Mouse (Mus musculus) retina, embryonic 14.5 days (tissue): ENCODE results near the gene Med29.
A peak's percentile ranks its signal among the peaks of the same experiment; 100 is the strongest.

Experiments
- DNase-seq: peaks from one replicate; pipeline ENCODE4 v3.0.0-alpha.2; 2015; ENCODE audit warnings: low spot score

The Med29 gene

GRCm38 (mm10) chr7:28376011-28376771 is 16.3 kb downstream of the Med29 start:
- DNase-seq, result no peak

- peak; percentile 90 for DNase-seq
Measured at GRCm38 (mm10) chr7:28375176-28375921, 17.2 kb downstream of the Med29 start.

GRCm38 (mm10) chr7:28374647-28375046 is 17.9 kb downstream of the Med29 start:
- no peak for DNase-seq

- no peak for DNase-seq
Measured at GRCm38 (mm10) chr7:28373891-28374495, 18.5 kb downstream of the Med29 start.

GRCm38 (mm10) chr7:28373131-28373581 is 19.4 kb downstream of the Med29 start:
- DNase-seq, result peak; percentile 92

- DNase-seq, result peak; percentile 98
Measured at GRCm38 (mm10) chr7:28372251-28373108, 20.0 kb downstream of the Med29 start, which contains the start of gene Plekhg2. Plekhg2 (minus strand) TSS chr7:28372599.

GRCm38 (mm10) chr7:28371514-28371989 is 21.0 kb downstream of the Med29 start:
- peak; percentile 65 for DNase-seq

- no peak for DNase-seq
Measured at GRCm38 (mm10) chr7:28370977-28371513, 21.5 kb downstream of the Med29 start.

GRCm38 (mm10) chr7:28370051-28370450 is 22.5 kb downstream of the Med29 start:
- DNase-seq, result no peak

GRCm38 (mm10) chr7:28368276-28368920 is 24.1 kb downstream of the Med29 start:
- no peak for DNase-seq

- no peak for DNase-seq
Measured at GRCm38 (mm10) chr7:28367663-28368275, 24.7 kb downstream of the Med29 start.

GRCm38 (mm10) chr7:28362441-28363060 is 30.0 kb downstream of the Med29 start:
- DNase-seq, result no peak

- DNase-seq, result no peak
Measured at GRCm38 (mm10) chr7:28361647-28362341, 30.7 kb downstream of the Med29 start.

- no peak for DNase-seq
Measured at GRCm38 (mm10) chr7:28360291-28360690, 32.2 kb downstream of the Med29 start.

GRCm38 (mm10) chr7:28359854-28360253 is 32.7 kb downstream of the Med29 start:
- no peak for DNase-seq

- no peak for DNase-seq
Measured at GRCm38 (mm10) chr7:28358431-28358830, 34.1 kb downstream of the Med29 start.

GRCm38 (mm10) chr7:28357984-28358383 is 34.5 kb downstream of the Med29 start:
- peak; percentile 5 for DNase-seq

GRCm38 (mm10) chr7:28356981-28357380 is 35.5 kb downstream of the Med29 start:
- peak; percentile 13 for DNase-seq

- DNase-seq, result no peak
Measured at GRCm38 (mm10) chr7:28355221-28355620, 37.3 kb downstream of the Med29 start.
